Mouse (Mus musculus) spleen, embryonic (tissue): ENCODE measurements at regions not wholly inside any gene's neighbourhood (a gene's known extent, or its start where the extent isn't known, plus 50 kb on each side); places are given as distances from the start of the nearest gene placed in this dataset.

Experiments used
- CTCF ChIA-PET: fragments of 350-600 bp; sonication (Branson Sonifier 250); formaldehyde crosslinking; loops from one replicate; lab custom pipeline; 2022; lab: Charles Lee

DNA sequence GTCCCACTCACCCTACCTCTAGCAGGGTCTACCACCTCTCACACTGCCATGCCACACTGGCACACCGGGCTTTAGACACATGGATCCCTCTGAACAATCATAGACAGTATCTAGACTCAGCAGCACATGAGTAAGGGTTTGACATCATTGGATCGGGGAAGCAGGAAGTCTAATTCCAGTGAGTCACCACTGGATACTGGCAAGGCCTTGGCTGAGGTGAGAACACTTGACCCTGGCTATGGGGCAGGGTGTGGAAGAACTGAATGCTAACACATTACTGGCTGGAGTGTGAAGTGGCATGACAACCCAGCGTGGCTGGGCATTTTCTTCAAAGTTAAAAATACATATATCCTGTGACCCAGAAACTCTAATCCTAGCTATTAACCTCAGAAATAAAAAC, 114.4 kb downstream of the H2afy start:
- CTCF ChIA-PET = no interaction called here

DNA sequence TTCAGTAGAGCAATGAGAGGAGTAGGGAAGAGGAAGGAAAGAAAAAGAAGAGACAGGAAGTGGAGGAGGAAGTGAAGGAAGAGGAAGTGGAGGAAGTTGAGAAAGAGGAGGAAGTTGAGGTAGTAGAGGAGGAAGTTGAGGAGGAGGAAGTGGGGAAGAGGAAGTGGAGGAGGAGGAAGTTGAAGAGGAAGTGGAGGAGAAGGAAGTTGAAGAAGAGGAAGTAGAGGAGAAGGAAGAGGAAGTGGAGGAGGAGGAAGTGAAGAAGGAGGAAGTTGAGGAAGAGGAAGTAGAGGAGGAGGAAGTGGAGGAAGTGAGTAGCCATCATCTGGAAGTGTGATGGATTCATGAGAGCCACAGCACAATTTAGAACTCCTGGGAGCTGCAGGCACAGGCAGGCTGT, 122.2 kb downstream of the H2afy start:
- CTCF ChIA-PET = no interaction called here

DNA sequence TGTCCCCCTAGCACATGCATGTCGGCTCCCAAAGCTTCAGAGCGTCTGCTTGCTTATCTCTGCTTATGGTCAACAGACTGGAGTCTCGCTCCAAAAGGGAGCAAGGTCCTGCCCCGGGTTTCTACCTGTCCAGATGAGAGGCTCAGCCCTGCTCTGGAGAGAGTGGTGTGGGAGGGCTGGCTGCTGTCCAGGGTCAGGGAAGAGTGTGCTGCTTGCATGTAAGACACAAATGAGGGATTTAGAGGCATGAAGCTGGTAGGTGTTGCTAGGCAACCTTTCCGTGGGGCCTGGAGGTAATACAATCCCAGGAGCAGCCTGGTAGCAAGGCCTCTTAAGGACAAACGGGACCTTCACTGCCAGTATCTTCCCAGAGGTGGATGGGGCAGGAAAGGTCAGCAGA, 125.7 kb downstream of the H2afy start:
- CTCF ChIA-PET = no interaction called here

DNA sequence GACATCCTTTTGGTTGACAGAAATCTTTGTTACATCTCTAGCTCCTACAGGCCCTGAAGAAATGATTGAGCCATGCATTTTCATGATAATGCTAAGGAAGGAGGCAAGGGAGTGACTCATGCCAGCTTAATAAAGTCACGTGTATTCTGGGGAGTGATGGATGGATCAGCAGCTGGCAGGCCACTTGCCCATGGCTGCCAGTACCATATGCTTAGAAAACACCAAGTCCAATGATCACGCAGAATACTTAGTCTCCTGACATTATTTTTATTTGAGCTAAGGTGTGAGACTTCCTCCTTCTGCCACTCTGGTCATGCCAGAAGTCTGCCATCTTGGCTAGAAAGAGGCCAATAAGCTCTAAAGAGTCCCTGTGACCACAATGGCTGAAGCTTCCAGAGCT, 129.3 kb downstream of the H2afy start:
- CTCF ChIA-PET = no interaction called here

DNA sequence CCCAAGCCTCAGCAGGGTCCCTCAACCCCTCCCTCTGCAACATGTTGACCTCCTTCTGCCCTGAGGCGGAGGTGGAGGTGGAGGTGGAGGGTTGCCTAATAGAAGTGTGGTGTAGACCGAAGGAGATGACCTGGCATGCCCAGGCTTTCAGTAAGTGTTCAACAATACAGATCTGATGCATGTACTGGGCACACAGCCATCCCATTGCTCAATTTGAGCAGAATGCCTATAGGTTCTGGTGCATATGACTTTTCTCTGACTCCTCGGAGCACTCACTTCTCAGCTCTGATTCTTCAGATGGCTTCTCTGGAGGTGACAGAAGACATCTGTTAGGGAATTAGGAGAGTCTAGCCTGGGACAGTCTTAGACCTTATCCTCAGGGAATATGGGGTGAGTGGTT, 130.4 kb downstream of the H2afy start:
- CTCF ChIA-PET = no interaction called here

DNA sequence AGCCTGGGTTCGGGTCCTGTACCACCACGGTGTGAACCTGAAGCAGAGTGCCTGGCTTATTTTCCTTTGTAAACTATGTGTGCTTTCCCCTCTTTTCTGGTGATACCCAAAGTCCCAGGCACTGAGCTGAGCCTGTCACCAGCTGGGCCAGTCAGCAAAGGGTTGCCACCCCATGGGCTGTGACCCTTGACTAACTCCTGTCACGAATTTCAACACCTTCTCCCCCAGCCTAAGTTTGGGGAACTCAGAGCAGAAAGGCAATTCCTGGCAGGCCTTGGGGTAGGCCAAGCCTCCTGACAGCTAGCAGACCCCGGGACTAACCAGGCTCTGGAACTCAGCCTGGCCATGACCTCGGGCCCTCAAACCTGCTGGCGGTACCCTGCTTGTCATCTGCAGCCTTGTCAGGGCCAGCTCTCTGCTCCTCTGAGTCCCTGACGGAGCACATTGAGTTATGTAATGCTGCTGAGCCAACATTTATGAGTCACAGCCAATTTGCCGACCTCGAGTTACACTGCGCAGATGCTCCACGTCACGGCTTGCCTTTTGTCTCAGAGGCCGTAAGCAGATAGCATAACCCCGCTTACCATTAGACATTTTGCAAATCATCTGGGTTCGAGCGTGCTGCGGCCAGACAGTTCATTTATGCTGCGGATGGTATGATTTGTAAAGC, 132.3 kb downstream of the H2afy start:
- CTCF ChIA-PET = no interaction called here

DNA sequence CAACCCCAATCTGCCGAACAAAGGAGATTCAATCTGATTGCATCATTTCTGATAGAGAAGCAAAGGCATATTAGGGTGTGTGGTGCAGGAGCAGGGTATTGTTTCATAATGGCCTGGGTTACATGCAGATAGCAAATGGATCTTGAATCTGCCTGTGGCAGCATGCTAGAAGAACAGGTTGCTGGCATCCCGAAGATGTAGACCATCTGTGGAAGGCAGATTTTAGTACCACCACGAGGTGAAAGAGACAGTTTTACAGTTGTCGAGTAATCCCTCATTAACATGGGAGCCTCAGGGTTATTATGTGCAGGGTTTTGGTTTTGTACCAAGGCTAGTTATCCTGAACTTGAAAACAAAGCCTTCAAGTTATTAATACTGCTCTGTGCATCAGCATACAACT, 140.9 kb downstream of the H2afy start:
- CTCF ChIA-PET = no interaction called here

DNA sequence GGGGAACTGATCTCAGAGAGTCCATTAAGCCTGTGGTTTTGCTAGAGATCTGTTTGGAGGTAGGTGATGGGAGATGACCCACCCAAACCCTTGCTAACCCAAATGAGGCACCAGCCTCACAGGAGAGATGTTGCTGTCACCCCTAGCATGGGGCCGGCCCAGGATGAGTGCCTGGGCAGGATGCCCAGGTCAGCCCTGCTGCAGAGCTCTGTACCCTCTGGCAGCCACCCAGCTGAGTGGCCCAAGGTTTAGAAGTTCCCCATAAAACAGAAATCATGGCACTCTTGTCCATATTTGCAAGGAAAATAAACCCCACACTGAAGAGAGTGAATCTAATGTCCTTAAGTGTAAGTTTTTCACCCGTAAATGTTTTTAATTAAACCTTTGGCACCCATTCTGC, 141.7 kb downstream of the H2afy start:
- CTCF ChIA-PET = no interaction called here

DNA sequence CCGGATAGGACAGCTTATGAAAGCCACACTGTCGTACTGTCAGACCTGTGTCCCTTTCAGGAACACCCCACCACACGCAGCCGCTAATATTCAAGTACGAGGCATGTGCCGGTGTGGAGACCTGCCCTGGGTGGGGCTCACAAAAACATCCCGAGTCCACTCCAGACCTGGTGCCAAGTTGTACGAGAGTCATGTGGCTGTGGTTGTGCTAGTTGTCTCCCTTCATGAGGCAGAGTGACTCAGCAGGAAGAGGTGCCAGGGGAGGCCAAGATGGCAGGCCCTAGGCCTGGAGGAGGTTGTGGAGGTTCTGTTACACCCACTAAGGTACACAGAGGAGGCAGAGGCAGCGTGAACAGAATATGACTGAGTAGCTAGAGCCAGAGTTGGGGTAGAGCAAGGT, 143.5 kb downstream of the H2afy start:
- CTCF ChIA-PET = no interaction called here

DNA sequence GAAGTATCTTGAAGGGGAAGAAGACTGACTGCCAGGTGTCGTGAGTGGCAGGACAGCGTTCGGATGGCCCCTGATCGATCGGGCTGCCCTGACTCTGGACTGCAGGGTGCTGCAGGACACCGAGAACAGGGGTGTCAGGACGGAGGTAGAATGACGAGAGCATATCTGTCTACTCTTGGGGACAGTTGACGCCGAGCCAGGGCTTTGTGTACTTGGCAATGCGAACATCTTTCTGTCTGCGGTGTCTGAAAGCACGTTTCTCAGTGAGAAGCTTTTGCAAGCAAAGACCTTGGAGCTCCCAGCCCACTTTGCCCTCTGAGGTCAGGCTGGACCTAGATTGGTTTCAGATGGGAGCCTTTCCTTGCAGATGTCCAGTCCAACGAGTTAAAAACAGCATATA, 144.9 kb downstream of the H2afy start:
- CTCF ChIA-PET = no interaction called here

DNA sequence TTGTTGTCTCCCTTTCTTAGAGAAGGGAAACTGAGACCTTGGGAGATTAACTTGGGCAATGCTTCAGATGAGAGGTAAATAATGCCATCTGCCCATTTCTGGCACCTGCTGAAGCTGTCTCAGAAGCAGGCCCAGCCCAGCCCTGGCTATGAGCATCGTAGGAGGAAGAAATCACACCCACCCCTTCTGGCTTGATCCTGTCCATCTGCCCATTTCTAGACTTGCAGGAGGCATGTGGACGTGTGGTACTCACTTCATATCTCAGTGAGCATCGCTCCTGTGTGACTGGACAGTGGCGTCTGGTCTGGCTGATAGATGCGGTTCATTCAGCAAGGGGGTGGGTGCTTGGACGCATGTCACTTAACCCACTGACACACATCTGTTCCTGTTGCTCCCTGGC, 146.0 kb downstream of the H2afy start:
- CTCF ChIA-PET = no interaction called here

DNA sequence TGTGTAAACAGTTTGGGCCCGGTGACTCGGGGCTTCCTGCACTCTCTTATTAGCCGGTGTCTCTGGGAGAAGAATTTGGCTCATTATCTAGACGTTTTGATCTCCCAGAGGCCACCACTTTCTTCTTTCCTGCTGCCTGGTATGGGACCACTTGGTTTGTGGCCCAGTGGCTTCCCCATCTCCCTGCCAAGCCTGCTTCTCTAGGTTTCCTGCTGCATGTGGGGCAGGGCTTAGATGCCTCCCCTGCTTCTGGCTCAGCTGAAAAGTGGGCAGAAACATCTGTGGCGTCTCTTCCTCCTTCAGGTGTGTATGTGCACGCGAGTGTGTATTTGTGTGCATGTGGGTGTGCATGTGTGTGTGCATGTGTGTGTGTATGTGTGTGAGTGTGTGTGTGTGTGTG, 146.8 kb downstream of the H2afy start:
- CTCF ChIA-PET = no interaction called here

DNA sequence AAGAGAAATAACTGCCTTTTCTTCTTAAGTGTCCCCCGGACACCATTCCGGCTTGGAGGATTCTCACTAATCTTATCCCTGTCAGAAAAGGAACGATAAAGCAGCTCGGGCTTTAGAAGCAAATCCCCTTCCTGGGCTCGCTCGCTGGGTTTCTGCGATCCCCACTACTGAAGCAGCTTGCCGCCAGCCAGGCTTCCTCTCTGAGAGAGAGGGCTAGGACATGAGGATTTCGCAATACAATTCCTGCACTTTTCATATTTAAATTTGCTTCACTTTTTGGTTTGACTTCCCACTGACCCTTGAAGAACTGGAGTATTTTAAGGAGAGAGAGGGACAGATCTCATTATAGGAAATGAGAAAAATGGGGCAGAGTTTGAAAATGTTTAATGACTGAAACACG, 149.4 kb upstream of the Pitx1 start:
- CTCF ChIA-PET = no interaction called here

DNA sequence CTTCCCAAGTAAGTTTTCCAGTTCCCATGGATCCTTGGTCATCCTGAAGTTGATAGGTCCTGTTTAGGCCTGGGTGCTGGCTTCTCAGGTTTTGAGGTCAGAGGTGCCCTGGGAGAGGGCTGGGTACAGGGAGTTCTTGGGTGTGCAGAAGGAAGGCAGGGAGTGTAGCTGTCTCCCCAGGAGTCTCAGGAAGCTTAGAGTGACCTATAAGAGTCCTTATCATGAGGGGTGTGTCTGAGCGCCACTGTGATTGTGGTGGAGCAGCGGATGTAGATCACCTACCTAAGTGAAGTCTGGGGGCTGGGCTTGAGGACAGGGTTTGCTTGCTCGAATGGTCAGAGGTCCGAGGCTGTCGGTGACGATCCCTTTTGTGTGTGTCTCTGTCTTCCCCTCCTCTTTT, 148.8 kb upstream of the Pitx1 start:
- CTCF ChIA-PET = no interaction called here

DNA sequence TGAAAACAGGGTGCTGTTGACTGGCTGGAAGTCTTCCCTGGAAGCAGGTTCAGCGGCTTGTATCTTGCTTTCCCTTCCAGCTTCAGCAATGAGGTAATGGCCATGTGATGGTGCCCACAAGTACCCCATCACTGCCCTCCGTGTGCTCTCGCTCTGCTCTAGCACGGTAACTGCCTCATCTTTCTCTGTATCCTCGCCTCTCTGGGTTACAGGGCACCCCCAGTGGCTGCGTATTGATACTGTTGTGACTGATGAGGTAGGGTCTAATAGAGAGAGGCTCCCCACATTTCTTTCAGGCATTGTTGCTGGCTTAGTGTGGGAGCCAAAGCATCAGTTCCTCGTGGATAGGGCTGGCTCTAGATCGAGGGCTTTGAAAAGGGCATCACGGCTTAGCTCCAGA, 147.9 kb upstream of the Pitx1 start:
- CTCF ChIA-PET = no interaction called here

DNA sequence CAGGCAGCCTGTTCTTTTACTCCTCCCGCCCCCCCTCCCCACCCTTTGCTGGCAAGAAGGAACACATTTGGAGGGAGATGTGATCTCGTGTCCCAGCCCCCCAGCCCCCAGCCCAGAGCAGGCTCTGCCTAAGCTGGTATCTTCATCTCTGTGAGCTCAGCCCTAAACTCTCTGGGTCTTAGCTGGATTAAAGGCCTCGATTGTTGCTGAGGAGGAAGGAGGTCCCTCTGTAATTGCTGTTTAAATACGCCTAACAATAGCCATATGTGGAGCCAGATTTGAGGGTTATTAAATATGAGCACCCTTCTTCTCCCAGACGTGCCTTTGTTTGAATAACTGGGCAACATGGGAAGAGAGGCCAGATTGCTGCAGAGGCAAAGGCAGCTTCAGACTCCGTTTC, 145.0 kb upstream of the Pitx1 start:
- CTCF ChIA-PET = no interaction called here

DNA sequence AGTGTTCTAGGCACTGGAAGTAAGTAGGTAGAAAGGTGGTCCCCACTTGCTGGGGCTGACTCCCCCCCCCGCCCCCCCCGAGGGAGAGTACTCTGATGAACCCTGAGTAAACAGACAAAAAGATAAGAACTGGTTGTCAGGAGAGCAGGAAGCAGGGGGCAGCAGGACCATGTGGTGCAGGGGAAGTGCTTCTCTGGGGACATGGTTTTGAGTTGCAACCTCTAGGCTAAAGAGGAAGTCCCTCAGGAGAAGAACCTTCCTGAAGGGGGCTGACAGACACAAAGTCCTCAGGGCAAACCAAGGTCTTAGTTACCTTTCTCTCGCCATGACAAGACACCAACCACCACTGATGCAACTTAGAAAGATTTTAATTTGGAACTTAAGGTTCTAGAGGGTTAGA, 141.9 kb upstream of the Pitx1 start:
- CTCF ChIA-PET = no interaction called here

DNA sequence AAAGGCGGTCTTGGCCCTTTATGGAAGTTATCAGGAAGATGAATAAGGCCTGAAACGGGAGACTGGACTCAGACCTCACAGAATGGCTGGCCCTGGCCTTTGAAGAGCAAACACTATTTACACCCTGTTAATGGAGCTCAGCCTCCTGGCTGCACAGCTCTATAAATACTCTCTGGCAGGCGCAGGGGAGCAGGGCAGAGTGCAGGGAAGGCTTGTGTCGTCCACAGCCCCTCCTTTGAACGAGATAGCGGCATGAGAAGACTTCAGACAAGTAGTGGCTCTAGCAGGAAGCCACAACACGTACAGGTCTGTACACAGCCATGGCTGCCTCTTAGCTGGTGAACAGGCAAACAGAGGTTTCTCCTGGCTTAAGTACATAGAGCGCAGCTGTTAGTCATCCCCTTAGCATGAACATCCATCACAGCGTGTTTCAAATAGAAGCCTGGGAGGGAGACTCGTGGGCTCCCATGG, 141.0 kb upstream of the Pitx1 start:
- CTCF ChIA-PET = no interaction called here

DNA sequence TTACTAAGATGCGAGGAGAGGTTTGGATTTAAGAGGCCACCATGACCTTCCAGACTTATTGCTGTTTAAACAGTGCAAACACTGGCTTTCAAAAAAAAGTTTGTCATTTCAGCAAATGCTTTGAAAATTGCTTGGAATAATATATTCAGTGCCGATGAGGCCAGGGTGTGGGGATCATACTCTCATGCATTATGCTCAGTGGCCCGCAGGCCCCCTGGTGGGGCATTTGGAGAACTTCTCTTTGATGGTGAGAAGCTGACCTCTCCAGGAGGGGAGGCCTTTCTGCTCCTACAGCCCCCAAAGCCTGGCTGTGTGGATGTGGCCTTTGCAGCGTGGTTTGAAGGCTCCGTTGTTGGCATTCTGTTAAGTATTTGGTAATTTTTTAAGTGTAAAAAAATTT, 138.1 kb upstream of the Pitx1 start:
- CTCF ChIA-PET = no interaction called here

DNA sequence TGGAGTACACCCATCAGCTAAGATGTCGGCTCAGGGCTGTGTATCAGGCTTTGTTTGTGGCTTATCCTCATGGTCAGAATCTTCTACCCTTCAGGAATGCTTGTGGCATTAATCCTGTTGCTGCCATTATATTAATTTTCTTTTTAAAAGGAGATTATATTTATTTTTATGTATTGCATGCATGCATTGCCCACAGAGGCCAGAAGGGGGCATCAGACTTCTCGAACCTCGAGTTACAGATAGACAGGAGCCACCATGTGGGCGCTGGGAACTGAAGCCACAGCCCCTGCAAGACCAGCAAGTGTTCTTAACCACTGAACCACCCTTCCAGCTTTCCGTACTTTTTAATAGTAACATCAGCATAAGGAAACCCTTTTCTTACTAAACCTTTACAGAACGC, 134.7 kb upstream of the Pitx1 start:
- CTCF ChIA-PET = no interaction called here

DNA sequence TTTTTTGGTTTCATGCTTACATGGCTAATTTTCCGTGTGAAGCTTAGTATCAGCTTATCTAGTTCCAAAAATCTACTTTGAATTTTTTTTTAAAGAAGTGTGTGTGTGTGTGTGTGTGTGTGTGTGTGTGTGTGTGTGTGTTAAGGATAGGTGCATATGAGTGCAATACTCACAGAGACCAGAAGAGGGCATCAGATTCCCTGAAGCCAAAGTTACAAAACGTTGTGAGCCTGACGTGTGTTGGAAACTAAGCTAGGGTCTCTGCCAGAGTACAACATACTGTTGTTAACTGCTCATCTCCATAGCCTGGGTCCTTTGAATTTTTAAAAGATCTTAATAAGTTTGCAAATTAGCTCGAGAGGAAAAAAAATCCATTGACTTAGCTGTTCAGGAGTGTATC, 133.5 kb upstream of the Pitx1 start:
- CTCF ChIA-PET = interaction anchor here (0.6 kb wide), 1 partner anchor 953 kb away, joined by 5 read pairs; no protein-coding TSS in a partner anchor

DNA sequence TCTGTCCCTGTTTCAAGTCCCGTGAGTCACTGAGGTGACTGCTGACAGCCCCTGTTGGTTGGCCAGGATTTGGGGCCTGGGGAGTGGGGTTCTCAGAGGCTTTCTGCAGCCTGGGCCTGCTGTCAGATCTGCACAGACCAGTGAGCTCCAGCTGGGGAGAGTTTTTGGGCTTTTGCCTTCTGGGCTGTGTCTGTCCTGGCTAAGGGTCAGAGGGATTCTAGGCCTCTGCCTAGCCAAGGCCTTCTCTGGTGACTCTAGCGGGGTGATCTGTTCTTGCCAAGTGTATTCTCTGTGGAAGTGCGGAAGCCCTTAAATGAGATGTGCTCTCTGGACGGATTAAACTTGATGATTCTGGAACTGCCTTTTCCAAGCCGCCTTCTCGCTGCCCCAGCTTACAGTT, 131.2 kb upstream of the Pitx1 start:
- CTCF ChIA-PET = no interaction called here

DNA sequence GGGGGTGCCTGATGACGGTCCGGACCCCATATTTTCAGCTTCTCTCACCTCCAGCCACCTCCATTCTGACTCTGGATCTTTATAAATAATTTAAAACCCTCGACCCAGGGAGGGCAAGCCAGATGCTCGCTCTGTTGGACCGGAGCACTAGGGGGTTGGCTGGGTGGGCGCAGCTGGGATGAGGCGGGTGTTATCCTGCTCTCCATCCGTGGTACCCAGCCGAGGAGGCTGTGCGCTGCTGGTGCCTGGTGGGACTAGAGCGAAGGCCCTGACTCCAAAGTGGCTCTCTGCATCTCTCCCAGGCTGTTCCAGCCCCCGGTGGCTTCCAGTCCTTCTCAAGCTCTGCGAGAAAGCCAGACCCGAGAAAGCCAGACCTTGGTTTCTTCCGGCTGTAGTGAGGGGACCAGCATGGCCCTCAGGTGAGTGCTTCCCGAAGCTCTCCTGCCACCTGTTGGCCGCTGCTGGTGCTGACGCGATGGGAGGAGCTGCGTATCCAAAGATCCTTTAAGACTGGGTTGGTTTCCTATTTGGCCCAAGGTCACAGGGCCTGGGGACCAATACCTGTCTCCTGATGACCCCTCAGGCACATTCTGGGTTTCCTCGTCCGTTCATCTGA, 127.1 kb upstream of the Pitx1 start:
- CTCF ChIA-PET = no interaction called here
